Mouse (Mus musculus) WW6 (cell line): ENCODE data around the gene Pfdn6.

Experiments used
- DNase-seq: peaks from one replicate; pipeline ENCODE4 v3.0.0-alpha.2; 2013; ENCODE audit warnings: low read depth, low spot score

Gene Pfdn6

GRCm38 (mm10) chr17:33931947-33932346, 8.2 kb downstream of the Pfdn6 start:
- DNase-seq: no peak

DNA sequence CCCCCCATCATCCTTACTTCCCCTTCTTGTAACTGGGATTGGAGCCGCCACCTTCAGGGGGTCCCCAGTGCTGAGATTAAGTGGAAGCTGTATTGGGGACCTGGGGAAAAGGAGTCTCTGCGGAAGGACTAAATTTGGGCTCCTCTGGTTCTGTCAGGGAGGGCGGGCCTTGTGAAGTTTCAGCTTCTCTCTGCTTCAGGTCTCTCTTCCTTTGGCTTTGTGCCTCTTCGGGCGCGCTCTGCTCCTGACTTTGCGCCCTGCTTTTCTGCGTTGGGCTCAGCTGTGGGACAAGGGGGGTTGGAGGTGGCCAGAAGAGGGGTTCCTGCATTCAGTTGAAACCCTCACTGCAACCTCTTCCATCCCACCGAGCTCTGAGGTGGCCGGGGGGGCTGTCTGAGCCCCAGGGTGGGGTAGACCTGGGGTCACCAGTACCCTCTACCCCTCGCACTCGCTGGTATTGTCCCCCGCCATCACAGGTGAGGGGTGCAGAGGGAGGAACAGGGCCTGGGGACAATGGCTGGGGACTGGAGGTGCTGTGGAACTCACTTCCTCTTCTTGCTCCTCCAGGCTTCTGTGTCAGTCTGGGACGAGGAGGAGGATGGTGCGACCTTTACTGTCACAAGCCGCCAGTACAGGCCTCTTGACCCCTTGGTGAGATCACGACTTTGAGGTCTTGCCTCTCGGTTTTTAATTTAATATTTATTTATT, 8.8 kb downstream of the Pfdn6 start:
- no peak for DNase-seq

DNA sequence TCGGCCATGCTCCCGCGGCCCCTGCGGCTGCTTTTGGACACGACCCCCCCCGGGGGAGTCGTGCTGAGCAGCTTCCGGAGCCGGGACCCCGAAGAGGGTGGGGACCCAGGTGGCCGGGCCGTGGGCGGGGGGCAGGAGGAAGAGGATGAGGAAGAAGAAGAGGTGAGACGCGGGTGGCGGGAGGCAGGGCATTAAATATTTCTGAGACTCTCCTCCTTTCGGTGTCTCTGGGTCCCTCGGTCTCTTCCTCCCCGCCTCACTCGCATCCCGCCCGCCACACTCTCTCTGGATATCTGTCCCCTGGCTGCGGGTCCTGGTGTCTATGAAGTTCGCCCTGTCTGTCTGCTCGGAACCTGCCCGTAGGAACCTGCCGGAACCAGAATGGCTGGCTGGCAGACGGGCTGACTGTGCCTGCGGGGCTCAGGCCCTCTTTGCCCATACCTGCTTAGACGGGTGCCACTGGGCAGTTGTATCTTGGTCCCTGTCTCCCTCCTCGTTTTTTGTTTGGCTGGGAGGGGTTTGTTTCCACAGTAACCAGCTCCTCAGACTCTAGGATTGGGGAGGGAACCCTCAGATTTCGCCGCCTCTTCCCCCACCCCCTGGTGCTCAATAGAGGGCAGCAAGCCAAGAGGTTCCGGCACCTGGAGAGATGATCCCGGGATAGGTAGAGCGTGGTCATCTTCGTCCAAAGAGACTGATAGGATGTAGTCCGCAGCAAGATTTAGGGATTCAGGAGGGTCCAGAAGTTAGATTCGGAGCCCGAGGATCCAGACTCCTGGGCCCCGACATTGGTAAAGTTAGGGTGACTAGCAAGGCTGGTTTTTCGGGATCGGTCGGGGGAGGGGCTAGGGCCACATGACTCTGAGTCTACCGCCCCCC, 9.6 kb downstream of the Pfdn6 start:
- no peak for DNase-seq

- peak; percentile 88 for DNase-seq
Observed at GRCm38 (mm10) chr17:33929371-33930279, 10.5 kb downstream of the Pfdn6 start, which contains the start of gene Rgl2. Gene Rgl2 (plus strand): TSS chr17:33929543.

DNA sequence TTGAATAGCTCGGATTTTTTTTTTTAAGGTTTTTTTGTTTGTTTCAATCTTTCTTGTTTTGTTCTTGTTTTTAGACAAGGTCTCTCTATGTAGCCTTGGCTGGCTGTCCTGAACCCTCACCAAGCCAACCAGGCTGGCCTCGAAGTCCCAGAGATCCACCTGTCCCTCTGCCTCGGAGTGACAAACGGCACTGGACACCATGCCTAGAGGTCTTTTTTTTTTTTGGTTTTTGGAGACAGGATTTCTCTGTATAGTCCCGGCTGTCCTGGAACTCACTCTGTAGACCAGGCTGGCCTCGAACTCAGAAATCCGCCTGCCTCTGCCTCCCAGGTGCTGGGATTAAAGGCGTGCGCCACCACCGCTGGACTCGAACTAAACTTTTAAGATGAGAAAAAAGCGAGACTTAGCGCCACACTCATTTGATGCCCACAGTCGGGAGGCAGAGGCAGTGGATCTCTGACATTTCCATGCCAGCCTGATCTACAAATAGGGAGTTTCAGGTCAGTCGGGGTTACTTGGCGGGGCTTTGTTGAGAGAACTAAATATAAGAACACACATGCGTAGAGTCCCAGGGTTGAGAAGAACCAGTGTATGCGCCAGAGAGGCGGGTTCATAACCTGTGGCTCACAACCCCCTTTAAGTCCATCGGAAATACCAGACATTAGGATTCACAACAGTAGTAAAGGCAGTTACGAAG, 11.7 kb downstream of the Pfdn6 start:
- DNase-seq: no peak

DNA sequence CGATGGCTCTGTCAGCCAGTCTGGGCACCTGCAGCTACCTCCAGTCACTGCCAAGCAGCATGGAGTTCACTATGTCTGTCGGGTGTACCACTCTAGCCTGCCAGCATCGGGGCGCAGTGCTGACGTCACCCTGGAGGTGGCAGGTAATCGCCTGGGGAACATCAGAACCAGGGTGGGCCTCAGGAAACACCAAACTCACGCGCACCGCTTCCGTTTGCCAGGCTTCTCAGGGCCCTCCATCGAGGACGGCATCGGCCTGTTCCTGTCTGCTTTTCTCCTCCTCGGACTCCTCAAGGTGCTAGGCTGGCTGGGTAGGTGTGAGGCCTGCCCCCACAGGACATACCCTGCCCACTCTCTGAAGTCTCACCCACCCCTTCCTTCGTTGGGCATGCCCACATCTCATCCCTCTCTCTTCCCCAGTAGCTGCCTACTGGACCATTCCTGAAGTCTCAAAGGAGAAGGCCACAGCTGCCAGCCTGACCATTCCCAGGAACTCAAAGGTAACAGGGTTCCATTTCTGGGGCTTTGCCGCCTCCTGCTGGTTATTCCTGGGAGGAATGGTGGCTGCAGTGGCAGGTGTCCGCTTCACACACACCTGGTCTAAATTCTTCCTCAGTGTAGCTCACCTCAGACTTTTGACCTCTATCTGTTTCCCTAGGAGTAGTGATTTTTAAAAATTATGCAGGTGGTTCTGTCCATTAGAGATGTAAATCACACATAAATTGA, 13.8 kb downstream of the Pfdn6 start:
- no peak for DNase-seq

DNA sequence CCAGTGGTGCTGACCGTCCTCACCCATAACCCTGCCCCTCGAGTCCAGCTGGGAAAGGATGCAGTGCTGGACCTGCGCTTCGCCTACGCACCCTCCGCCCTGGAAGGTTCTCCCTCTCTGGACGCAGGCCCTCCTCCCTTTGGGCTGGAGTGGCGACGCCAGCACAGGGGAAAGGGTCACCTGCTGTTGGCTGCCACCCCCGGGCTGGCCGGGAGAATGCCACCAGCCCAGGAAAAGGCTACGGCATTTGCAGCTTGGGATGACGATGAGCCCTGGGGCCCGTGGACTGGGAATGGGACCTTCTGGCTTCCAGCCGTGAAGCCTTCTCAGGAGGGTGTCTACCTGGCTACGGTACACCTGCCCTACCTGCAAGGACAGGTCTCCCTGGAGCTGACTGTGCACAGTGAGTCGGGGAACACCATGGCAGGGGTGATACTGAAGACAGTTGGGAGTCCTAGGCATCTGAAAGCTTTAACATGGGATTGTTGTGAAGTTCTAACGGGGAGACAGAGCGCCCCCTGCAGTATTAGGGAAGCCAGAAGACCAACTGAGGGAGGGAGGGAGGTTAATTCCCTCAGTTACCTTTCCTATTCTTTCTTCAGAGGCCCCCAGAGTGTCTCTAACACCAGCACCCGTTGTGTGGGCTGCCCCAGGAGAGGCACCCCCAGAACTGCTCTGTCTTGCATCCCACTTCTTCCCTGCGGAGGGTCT, 14.6 kb downstream of the Pfdn6 start:
- DNase-seq: no peak

GRCm38 (mm10) chr17:33924577-33925283, 15.4 kb downstream of the Pfdn6 start:
- no peak for DNase-seq

DNA sequence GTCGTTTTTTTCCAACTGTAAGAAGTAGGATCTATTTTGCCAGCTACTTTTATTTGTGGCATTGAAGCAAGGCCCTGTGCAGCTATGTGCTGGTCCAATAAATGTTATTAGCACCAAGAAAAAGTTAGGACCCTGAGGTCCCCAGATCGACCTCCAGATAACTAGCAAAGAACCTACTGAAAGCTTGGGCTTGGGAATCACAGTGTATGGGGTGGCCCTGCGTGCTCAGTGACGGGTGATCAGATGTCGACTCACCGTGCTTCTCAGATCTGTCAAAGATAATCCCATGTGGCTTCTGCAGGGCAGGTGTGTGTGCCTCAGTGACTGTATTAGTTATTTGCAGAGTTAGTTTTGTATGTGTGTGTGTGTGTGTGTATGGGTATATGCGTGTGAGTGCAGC, 18.8 kb downstream of the Pfdn6 start:
- no peak for DNase-seq

- no peak for DNase-seq
Observed at GRCm38 (mm10) chr17:33920282-33921097, 19.7 kb downstream of the Pfdn6 start.

DNA sequence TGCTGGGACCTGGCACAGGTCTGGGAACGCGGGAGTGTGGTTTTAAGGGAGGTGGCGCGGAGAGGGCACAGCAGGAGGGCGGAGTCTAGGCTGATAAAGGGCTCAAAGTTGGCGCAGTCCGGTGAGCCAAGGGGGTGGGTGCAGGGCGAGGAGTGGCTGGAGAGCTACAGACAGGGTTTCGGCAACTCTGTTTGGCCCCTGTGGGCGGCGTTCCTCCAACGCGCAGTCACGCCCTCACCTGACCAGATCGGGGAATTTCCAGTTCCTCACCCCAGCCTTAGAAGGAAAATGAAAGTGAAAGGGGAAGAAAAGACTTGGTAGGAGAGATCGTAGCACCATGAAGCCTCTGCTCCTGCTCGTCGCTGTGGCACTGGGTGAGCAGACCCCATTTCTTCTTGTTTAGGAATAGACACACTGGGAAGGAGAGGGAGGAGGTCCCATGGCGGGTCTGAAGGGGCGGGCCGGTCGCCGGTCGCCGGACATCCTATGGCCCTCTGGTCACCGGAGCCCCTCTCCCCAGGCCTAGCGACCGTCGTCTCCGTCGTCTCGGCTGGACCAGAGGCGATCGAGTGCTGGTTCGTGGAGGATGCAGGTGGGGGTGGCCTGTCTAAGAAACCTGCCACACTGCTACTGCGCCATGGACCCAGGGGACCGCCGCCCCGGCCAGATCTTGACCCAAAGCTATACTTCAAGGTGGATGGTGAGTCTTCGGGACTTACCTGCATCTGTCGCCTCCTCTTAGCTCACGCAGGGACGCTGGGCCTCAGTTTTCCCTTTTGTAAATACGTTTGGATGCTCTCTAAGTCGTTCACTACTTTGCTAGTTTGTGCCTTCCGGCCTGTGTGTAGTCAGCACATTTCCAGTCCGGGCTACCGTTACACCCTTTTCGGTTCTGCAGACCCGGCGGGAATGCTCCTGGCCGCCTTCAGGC, 20.5 kb downstream of the Pfdn6 start:
- no peak for DNase-seq

- no peak for DNase-seq
Observed at GRCm38 (mm10) chr17:33918293-33919203, 21.6 kb downstream of the Pfdn6 start.

DNA sequence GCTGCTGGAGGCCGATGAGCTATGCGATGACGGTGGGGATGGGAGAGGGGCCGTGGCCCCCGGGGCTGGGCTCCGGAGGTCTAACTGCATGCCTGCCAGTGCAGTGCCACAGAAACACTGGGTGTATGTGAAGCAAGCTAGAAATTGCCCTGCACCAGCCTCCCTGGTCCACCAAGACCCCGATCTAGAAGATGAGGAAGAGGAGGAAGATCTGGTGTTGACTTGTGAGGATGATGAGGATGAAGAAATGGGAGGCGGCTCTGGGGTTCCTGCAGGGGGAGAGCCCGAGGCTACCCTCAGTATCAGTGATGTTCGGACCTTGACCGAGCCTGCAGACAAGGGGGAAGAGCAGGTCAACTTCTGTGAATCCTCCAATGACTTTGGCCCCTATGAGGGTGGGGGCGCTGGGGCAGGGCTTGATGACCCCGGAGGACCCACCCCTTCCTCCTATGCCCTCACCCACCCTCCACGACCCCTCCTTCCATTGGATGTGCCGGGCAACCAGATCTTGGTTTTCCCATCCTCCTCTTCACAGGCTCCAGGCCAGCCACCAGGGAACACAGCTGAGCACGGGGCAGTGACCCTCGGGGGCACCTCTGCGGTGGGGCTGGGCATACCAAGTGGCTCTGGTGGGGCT, 22.4 kb downstream of the Pfdn6 start:
- DNase-seq: no peak

DNA sequence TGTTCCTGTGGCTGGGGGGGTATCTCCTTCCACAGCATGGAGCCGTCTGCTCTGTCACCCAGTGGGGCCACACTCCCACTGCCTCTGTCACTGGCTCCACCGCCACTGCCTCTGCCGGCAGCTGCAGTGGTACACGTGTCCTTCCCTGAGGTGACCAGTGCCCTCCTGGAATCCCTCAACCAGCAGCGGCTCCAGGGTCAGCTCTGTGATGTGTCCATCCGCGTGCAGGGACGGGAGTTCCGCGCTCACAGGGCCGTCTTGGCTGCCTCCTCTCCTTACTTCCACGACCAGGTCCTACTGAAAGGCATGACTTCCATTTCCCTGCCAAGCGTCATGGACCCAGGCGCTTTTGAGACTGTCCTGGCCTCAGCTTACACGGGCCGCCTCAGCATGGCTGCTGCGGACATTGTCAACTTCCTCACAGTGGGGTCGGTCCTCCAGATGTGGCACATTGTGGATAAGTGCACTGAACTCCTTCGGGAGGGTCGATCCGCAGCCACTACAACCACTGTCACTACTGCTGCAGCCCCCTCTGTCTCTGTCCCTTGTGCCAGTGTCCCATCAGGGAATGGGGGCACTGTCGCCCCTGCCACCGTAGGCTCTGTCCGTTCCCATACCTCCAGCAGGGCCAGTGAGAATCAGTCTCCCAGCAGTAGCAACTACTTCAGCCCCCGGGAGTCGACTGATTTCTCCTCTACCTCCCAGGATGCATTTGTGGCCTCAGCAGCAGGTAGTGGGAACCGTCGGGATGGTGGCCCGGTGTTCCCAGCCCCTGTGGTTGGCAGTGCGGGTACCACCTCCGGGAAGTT, 23.1 kb downstream of the Pfdn6 start:
- DNase-seq: no peak

DNA sequence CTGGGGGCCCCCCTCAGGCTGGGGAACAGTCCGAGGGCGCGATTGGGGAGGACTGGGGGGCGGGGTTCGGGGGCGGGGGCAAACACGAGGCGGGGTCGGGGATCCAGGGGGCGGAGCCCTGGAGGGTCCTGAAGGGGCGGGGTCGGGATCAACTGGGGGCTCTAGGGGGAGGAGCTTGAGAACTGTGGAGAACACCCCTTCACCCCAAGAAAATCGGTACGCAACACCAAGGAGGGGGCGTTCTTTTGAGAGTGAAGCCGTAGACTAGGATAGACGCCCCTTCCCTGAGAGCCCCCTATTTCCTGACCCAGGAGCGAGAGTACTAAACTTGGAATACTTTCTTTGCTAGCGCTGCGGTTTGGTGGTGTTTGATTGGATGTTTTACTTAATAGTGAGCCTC, 23.8 kb downstream of the Pfdn6 start:
- no peak for DNase-seq
